Mouse (Mus musculus): Measurements from ENCODE around the gene Grin2d. TPM values are rescaled to one million over a fixed set of nuclear protein-coding genes. Genes with fewer than 3 reads are reported as not detected.
"Not testable (repeated sequence)": the region's sequence is repeated elsewhere in the genome, so short reads cannot be mapped to it uniquely, and the experiment has no call there.

Gene Grin2d
- 0.24 and 0.37 TPM in 2 replicates for polyA plus RNA-seq (2014; fragmentation: Nextera tagmentation; extraction: Ambion mirVana)

DNA sequence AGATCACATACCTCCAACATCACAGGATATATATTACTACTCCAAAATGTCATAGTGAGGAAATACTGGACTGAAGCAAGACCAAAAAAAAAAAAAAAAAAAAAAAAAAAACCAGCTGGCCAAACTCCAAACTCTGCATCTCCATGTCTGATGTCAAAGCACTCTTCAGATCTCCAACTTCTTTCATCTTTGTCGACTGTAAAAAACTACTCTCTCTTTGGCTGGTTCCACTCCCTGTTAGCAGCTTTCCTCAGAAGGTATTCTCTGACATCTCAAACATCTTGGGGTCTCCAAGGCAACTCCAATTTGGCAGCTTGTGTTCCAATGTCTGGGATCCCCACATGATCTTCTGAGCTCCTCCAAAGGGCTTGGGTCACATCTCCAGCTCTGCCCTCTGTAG is at the start of gene Grin2d:
TSS of gene Grin2d (minus strand) at position 101 of the 400 bp plus-strand sequence.
- Histone ChIP-seq H3K4me1 (replicated peaks; ENCODE audit: control insufficient read depth, insufficient read depth, low read length) (peaks cover 11% of the 10 kb centered on the region), H3K36me3 (ENCODE audit: control insufficient read depth, insufficient read depth, low read length) (peaks cover 83% of the 10 kb centered on the region)
- H3K4me3 ChIP-seq (ENCODE audit: low read depth, low read length); H3K27ac ChIP-seq (ENCODE audit: low read depth); H3K27me3 ChIP-seq (replicated peaks; ENCODE audit: control insufficient read depth, insufficient read depth, low read length); DNase-seq (ENCODE audit: low spot score); H3K9ac ChIP-seq (ENCODE audit: low read length); H3K9me3 ChIP-seq (ENCODE audit: control insufficient read depth, low read length); H3K4me2 ChIP-seq (ENCODE audit: low read length); ATAC-seq (replicated peaks; ENCODE audit: low FRiP score, low TSS enrichment, low read depth): not testable (repeated sequence)
- 93% methylated on average over 1 of the region's 1 CpGs for WGBS

GRCm38 (mm10) chr7:45924429-45924816 is 46.2 kb upstream of the Grin2d start:
- peak overlapping the region; percentile 41 for H3K4me3 ChIP-seq (ENCODE audit: low read depth, low read length)
- peak overlapping the region; percentile 93; the same call in 1 of the 2 replicates for H3K27ac ChIP-seq (ENCODE audit: low read depth)
- H3K4me1 ChIP-seq (replicated peaks; ENCODE audit: control insufficient read depth, insufficient read depth, low read length), result peaks cover 32% of the 10 kb centered on the region
- peak overlapping the region; percentile 57 for H3K4me2 ChIP-seq (ENCODE audit: low read length)
- ATAC-seq (replicated peaks; ENCODE audit: low FRiP score, low TSS enrichment, low read depth) (no peak), DNase-seq (ENCODE audit: low spot score) (peak; percentile 61)
- H3K9me3 ChIP-seq (ENCODE audit: control insufficient read depth, low read length), result no peaks in the 10 kb centered on the region
- no peaks in the 10 kb centered on the region for H3K27me3 ChIP-seq (replicated peaks; ENCODE audit: control insufficient read depth, insufficient read depth, low read length)
- H3K9ac ChIP-seq (ENCODE audit: low read length), result peak overlapping the region; percentile 10; the same call in 1 of the 2 replicates
- H3K36me3 ChIP-seq (ENCODE audit: control insufficient read depth, insufficient read depth, low read length), result no peaks in the 10 kb centered on the region
- 16% methylated on average over 14 of the region's 14 CpGs for WGBS

DNA sequence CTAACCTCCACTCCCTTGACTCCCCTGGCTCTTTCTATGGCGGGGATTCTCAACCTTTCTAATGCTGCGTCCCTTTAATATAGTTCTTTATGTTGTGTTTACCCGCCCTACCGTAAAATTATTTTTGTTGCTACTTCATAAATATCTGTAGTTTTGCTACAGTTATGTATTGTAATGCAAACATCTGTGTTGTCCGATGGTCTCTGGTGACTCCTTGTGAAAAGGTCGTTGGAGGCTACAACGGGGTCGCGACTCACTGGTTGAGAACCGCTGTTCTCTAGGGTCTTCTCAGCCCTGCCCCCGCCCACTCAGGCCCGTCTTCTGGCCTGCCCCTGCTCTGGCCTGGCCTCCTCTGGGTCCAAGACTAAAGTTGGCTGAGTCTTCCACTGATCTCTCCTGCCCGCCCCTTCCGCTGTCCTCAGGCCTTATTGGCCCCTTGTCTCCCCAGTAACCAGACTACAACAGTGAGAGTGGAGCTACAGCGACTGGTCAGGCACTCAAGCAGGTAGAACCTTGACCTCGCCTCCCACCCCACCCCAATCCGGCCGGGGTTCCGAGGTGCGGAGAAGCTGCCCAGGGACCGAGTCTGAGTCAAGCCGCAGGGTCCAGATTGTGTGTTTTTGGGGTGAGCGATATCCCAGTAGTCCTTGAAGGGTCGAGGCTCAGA is 45.7 kb upstream of the Grin2d start, which contains the start of gene Ccdc114:
TSS of gene Ccdc114 (plus strand) at position 311 of the 667 bp plus-strand sequence.
- H3K27ac ChIP-seq (ENCODE audit: low read depth), result peak within 1 kb of the TSS; percentile 93
- H3K27me3 ChIP-seq (replicated peaks; ENCODE audit: control insufficient read depth, insufficient read depth, low read length), result no peaks in the 10 kb centered on the region
- H3K9me3 ChIP-seq (ENCODE audit: control insufficient read depth, low read length), result no peaks in the 10 kb centered on the region
- 7% methylated on average over 24 of the region's 24 CpGs for WGBS
- peaks cover 2% of the 10 kb centered on the region; the same call in 1 of the 2 replicates for H3K36me3 ChIP-seq (ENCODE audit: control insufficient read depth, insufficient read depth, low read length)
- H3K9ac ChIP-seq (ENCODE audit: low read length), result peak within 1 kb of the TSS; percentile 35
- DNase-seq (ENCODE audit: low spot score) (peak; percentile 80), ATAC-seq (replicated peaks; ENCODE audit: low FRiP score, low TSS enrichment, low read depth) (peak; percentile 61)
- peaks cover 37% of the 10 kb centered on the region for H3K4me1 ChIP-seq (replicated peaks; ENCODE audit: control insufficient read depth, insufficient read depth, low read length)
- peak within 1 kb of the TSS; percentile 57 for H3K4me2 ChIP-seq (ENCODE audit: low read length)
- H3K4me3 ChIP-seq (ENCODE audit: low read depth, low read length), result peak within 1 kb of the TSS; percentile 41

GRCm38 (mm10) chr7:45922928-45923761 is 45.0 kb upstream of the Grin2d start:
- ATAC-seq (replicated peaks; ENCODE audit: low FRiP score, low TSS enrichment, low read depth) (peak; percentile 88), DNase-seq (ENCODE audit: low spot score) (peak; percentile 96)
- Histone ChIP-seq H3K4me2 (ENCODE audit: low read length) (peak overlapping the region; percentile 57), H3K4me1 (replicated peaks; ENCODE audit: control insufficient read depth, insufficient read depth, low read length) (peaks cover 41% of the 10 kb centered on the region), H3K9me3 (ENCODE audit: control insufficient read depth, low read length) (no peaks in the 10 kb centered on the region), H3K4me3 (ENCODE audit: low read depth, low read length) (peak overlapping the region; percentile 41), H3K27ac (ENCODE audit: low read depth) (peak overlapping the region; percentile 93), H3K36me3 (ENCODE audit: control insufficient read depth, insufficient read depth, low read length) (peaks cover 6% of the 10 kb centered on the region; the same call in 1 of the 2 replicates), H3K27me3 (replicated peaks; ENCODE audit: control insufficient read depth, insufficient read depth, low read length) (no peaks in the 10 kb centered on the region), H3K9ac (ENCODE audit: low read length) (peak overlapping the region; percentile 35)
- WGBS, result under 1% methylated on average over 37 of the region's 37 CpGs

- DNase-seq (ENCODE audit: low spot score), result no peak
- WGBS, result 79% methylated on average over 12 of the region's 12 CpGs
- peak overlapping the region; percentile 93 for H3K27ac ChIP-seq (ENCODE audit: low read depth)
- H3K36me3 ChIP-seq (ENCODE audit: control insufficient read depth, insufficient read depth, low read length), result peaks cover 9% of the 10 kb centered on the region; the same call in 1 of the 2 replicates
- H3K4me2 ChIP-seq (ENCODE audit: low read length), result peak overlapping the region; percentile 57
- H3K9ac ChIP-seq (ENCODE audit: low read length), result peak overlapping the region; percentile 34; the same call in 1 of the 2 replicates
- no peaks in the 10 kb centered on the region for H3K27me3 ChIP-seq (replicated peaks; ENCODE audit: control insufficient read depth, insufficient read depth, low read length)
- no peaks in the 10 kb centered on the region for H3K9me3 ChIP-seq (ENCODE audit: control insufficient read depth, low read length)
- no peak overlapping the region for H3K4me3 ChIP-seq (ENCODE audit: low read depth, low read length)
- no peak for ATAC-seq (replicated peaks; ENCODE audit: low FRiP score, low TSS enrichment, low read depth)
- H3K4me1 ChIP-seq (replicated peaks; ENCODE audit: control insufficient read depth, insufficient read depth, low read length), result peaks cover 52% of the 10 kb centered on the region
Observed at GRCm38 (mm10) chr7:45921950-45922600, 43.9 kb upstream of the Grin2d start.

DNA sequence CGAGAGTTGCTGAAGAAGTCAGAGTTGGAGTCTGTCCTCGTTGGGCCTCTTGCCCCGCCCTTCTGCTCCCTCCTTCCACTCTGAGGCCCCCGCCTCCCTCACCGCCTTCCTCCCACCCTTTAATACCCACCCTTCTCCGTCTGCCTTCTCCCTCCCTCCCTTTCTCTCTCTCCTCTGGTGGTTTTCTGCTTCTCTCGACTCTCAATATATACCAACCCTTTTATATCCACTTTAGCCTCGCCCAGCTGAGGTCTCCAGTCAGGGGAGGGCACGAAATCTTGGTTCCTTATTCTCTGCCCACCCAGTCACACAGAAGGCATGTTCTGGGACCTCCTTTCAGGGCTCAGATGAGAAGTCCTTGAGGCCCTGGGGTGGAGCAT is 43.1 kb upstream of the Grin2d start, which contains the start of gene Emp3:
TSS of gene Emp3 (minus strand) at position 163 of the 380 bp plus-strand sequence.
- Histone ChIP-seq H3K9ac (ENCODE audit: low read length) (peak within 1 kb of the TSS; percentile 58), H3K4me1 (replicated peaks; ENCODE audit: control insufficient read depth, insufficient read depth, low read length) (peaks cover 59% of the 10 kb centered on the region), H3K36me3 (ENCODE audit: control insufficient read depth, insufficient read depth, low read length) (peaks cover 9% of the 10 kb centered on the region; the same call in 1 of the 2 replicates), H3K27ac (ENCODE audit: low read depth) (peak within 1 kb of the TSS; percentile 93), H3K4me3 (ENCODE audit: low read depth, low read length) (peak within 1 kb of the TSS; percentile 60), H3K4me2 (ENCODE audit: low read length) (peak within 1 kb of the TSS; percentile 60), H3K9me3 (ENCODE audit: control insufficient read depth, low read length) (no peaks in the 10 kb centered on the region), H3K27me3 (replicated peaks; ENCODE audit: control insufficient read depth, insufficient read depth, low read length) (no peaks in the 10 kb centered on the region)
- DNase-seq (ENCODE audit: low spot score) (peak; percentile 69), ATAC-seq (replicated peaks; ENCODE audit: low FRiP score, low TSS enrichment, low read depth) (no peak)
- WGBS, result 11% methylated on average over 9 of the region's 9 CpGs

DNA sequence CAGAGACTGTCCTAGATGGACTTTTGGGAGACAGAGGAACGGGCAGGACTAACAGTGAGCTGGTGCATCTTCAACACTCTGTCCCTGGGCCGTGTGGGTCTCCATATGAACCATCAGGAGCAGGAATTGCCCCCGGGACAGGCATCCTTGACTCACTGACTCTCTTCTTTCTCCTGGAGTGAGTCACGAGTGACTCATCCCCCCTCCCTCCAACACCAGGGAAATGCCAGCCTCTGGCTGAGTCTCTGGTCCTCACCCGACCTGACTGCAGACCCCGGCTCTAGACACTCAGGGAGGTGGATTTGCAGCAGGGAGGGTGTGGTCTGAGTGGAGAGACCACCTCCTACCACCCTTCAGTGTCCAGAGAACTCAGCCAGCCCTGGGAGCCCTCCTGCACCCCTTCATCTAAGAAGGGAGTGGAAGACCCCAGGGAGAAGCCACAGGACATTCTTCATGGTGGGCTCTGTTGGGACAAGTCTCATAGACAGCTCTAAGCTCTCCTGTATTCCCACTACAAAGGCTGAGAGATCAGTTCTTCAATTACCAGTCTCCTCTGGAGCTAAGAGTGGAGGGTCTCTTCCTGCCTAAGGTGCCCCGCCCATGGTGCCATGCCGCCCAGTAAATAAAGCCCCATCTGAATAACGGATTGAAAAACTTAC is 42.5 kb upstream of the Grin2d start:
- Histone ChIP-seq H3K27me3 (replicated peaks; ENCODE audit: control insufficient read depth, insufficient read depth, low read length) (no peaks in the 10 kb centered on the region), H3K4me1 (replicated peaks; ENCODE audit: control insufficient read depth, insufficient read depth, low read length) (peaks cover 64% of the 10 kb centered on the region)
- ATAC-seq (replicated peaks; ENCODE audit: low FRiP score, low TSS enrichment, low read depth), result no peak

More for the DNA sequence above, 42.5 kb upstream of the Grin2d start:
- peak overlapping the region; percentile 93 for H3K27ac ChIP-seq (ENCODE audit: low read depth)
- H3K4me3 ChIP-seq (ENCODE audit: low read depth, low read length), result peak overlapping the region; percentile 60
- H3K4me2 ChIP-seq (ENCODE audit: low read length), result peak overlapping the region; percentile 60
- H3K9me3 ChIP-seq (ENCODE audit: control insufficient read depth, low read length), result no peaks in the 10 kb centered on the region
- H3K9ac ChIP-seq (ENCODE audit: low read length), result peak overlapping the region; percentile 58
- H3K36me3 ChIP-seq (ENCODE audit: control insufficient read depth, insufficient read depth, low read length), result peaks cover 9% of the 10 kb centered on the region; the same call in 1 of the 2 replicates
- DNase-seq (ENCODE audit: low spot score), result peak; percentile 59
- WGBS, result 13% methylated on average over 9 of the region's 9 CpGs

All from intestine, embryonic 14.5 days (tissue).